Mouse (Mus musculus) adrenal gland, adult 2 months (tissue): Measurements from ENCODE around the gene Trpc4ap. TPM values are rescaled to one million over a fixed set of nuclear protein-coding genes. Genes with fewer than 3 reads are reported as not detected.
A peak's percentile ranks its signal among the peaks of the same experiment; 100 is the strongest.
"Not testable (repeated sequence)": the region's sequence is repeated elsewhere in the genome, so short reads cannot be mapped to it uniquely, and the experiment has no call there.

ENCODE experiments used
- DNase-seq: peaks from one replicate; pipeline ENCODE4 v3.0.0; 2021
- long read RNA-seq: library from polyadenylated mRNA; stranded (forward); transcript quantifications from one replicate; pipeline ENCODE4 v2.0.0, GENCODE M21; 2021
- polyA plus RNA-seq: library from polyadenylated mRNA; depleted of rRNA; stranded (reverse); fragments of >200 nt; gene quantifications from 2 replicates; pipeline ENCODE4 v1.2.3, GENCODE M21; 2012; rRNA removed
- total RNA-seq, 2 experiments: library from RNA; stranded (reverse); gene quantifications; 2 replicates each; pipeline ENCODE4 v1.2.3; 2021

Gene Trpc4ap
- 100 to 1,000 TPM; 125 to 152 TPM for total RNA-seq
- polyA plus RNA-seq: 205 and 228 TPM in 2 replicates
- long read RNA-seq, transcript Trpc4ap-202 (19 exons, 3,091 nt): minor isoform, 9 of 267 reads
- long read RNA-seq, transcript Trpc4ap-201 (19 exons, 3,204 nt): major isoform, 226 of 267 reads
- long read RNA-seq, partial matches to known transcripts: 14 of 267 reads
- long read RNA-seq, other reads (novel, unspliced or antisense): 17 of 267 reads

- DNase-seq: peak; percentile 97
Observed at GRCm38 (mm10) chr2:155691723-155692493, at the start of gene Trpc4ap. Gene Trpc4ap (minus strand): TSS chr2:155692384.

GRCm38 (mm10) chr2:155737803-155738202 lies 45.6 kb upstream of the Trpc4ap start:
- DNase-seq: peak; percentile 36

GRCm38 (mm10) chr2:155736936-155737335 lies 44.8 kb upstream of the Trpc4ap start:
- peak; percentile 26 for DNase-seq

GRCm38 (mm10) chr2:155735766-155736165 lies 43.6 kb upstream of the Trpc4ap start, which contains the start of gene Gm17581:
Gene Gm17581 (minus strand): TSS chr2:155735866.
- not testable (repeated sequence) for DNase-seq

- no peak for DNase-seq
Observed at GRCm38 (mm10) chr2:155735080-155735479, 42.9 kb upstream of the Trpc4ap start.

- peak; percentile 95 for DNase-seq
Observed at GRCm38 (mm10) chr2:155729158-155729645, 37.0 kb upstream of the Trpc4ap start, which contains the start of gene Edem2. Gene Edem2 (minus strand): TSS chr2:155729475.

- DNase-seq: no peak
Observed at GRCm38 (mm10) chr2:155728742-155729141, 36.6 kb upstream of the Trpc4ap start.

- DNase-seq: no peak
Observed at GRCm38 (mm10) chr2:155727764-155728395, 35.7 kb upstream of the Trpc4ap start.

GRCm38 (mm10) chr2:155726302-155726701 lies 34.1 kb upstream of the Trpc4ap start:
- no peak for DNase-seq

GRCm38 (mm10) chr2:155724526-155724925 lies 32.3 kb upstream of the Trpc4ap start:
- DNase-seq: no peak

GRCm38 (mm10) chr2:155724036-155724435 lies 31.9 kb upstream of the Trpc4ap start:
- DNase-seq: peak; percentile 30

- no peak for DNase-seq
Observed at GRCm38 (mm10) chr2:155720585-155720984, 28.4 kb upstream of the Trpc4ap start.

GRCm38 (mm10) chr2:155717082-155717990 lies 25.2 kb upstream of the Trpc4ap start:
- DNase-seq: no peak

GRCm38 (mm10) chr2:155710557-155710956 lies 18.4 kb upstream of the Trpc4ap start:
- no peak for DNase-seq

- DNase-seq: peak; percentile 85
Observed at GRCm38 (mm10) chr2:155707251-155707650, 15.1 kb upstream of the Trpc4ap start.

GRCm38 (mm10) chr2:155703630-155704029 lies 11.4 kb upstream of the Trpc4ap start:
- DNase-seq: peak; percentile 41

GRCm38 (mm10) chr2:155701399-155701919 lies 9.3 kb upstream of the Trpc4ap start:
- no peak for DNase-seq

- not testable (repeated sequence) for DNase-seq
Observed at GRCm38 (mm10) chr2:155698443-155698842, 6.3 kb upstream of the Trpc4ap start.

GRCm38 (mm10) chr2:155696851-155697250 lies 4.7 kb upstream of the Trpc4ap start:
- no peak for DNase-seq

GRCm38 (mm10) chr2:155696091-155696558 lies 3.9 kb upstream of the Trpc4ap start:
- peak; percentile 88 for DNase-seq

- DNase-seq: no peak
Observed at GRCm38 (mm10) chr2:155695316-155695715, 3.1 kb upstream of the Trpc4ap start.
